Mouse (Mus musculus) midbrain, embryonic 11.5 days (tissue): ENCODE results near the gene Glipr1. TPM values are rescaled to one million over a fixed set of nuclear protein-coding genes. Genes with fewer than 3 reads are reported as not detected.

ENCODE experiments used
- ATAC-seq: fragments of 200-750 bp; cut with Nextera tagmentation; 2 replicates; pipeline ENCODE4 v1.8.0; 2017; ENCODE audit warnings: moderate TSS enrichment, moderate library complexity; ENCODE audit not compliant: low FRiP score
- DNase-seq: peaks from one replicate; pipeline ENCODE4 v3.0.0; 2015; ENCODE audit warnings: low spot score; ENCODE audit errors: missing footprints
- H3K27ac ChIP-seq: fragments of 300-500 bp; sonication (generic); 2 replicates; pipeline ENCODE4 v1.5.1; 2014; ENCODE audit warnings: low read depth, low read length
- H3K27me3 ChIP-seq: fragments of 300-500 bp; sonication (generic); 2 replicates; pipeline ENCODE4 v1.6.1; 2014; ENCODE audit warnings: mild to moderate bottlenecking, low read length, moderate library complexity, mixed read lengths; ENCODE audit not compliant: control insufficient read depth, insufficient read depth
- H3K36me3 ChIP-seq: fragments of 300-500 bp; sonication (generic); 2 replicates; pipeline ENCODE4 v1.6.1; 2014; ENCODE audit warnings: mild to moderate bottlenecking, low read length, moderate library complexity, mixed read lengths; ENCODE audit not compliant: control insufficient read depth, insufficient read depth
- H3K4me1 ChIP-seq: fragments of 300-500 bp; sonication (generic); 2 replicates; pipeline ENCODE4 v1.6.1; 2014; ENCODE audit warnings: low read length; ENCODE audit not compliant: control insufficient read depth, insufficient read depth
- H3K4me2 ChIP-seq: fragments of 300-500 bp; sonication (generic); 2 replicates; pipeline ENCODE4 v1.6.1; 2014; ENCODE audit warnings: mild to moderate bottlenecking, moderate library complexity
- H3K4me3 ChIP-seq: fragments of 300-500 bp; sonication (generic); 2 replicates; pipeline ENCODE4 v1.5.1; 2014; ENCODE audit warnings: low read depth, low read length
- H3K9ac ChIP-seq: fragments of 300-500 bp; sonication (generic); 2 replicates; pipeline ENCODE4 v1.6.1; 2014; ENCODE audit warnings: low read length
- H3K9me3 ChIP-seq: fragments of 300-500 bp; sonication (generic); 2 replicates; pipeline ENCODE4 v1.6.1; 2016; ENCODE audit warnings: low read length; ENCODE audit not compliant: control insufficient read depth
- WGBS: fragments of 180-500 bp; shearing (Covaris S2); extraction: QIAGEN DNeasy Blood & Tissue Kit; methylation state at CpG from one replicate; pipeline ENCODE4 v1.1.7; 2014; 5-methylcytosine and 5-hydroxymethylcytosine counted together
- polyA plus RNA-seq: library from polyadenylated mRNA; unstranded; fragments of >200 nt; fragmentation: Nextera tagmentation; extraction: Ambion mirVana; gene quantifications from 2 replicates; pipeline ENCODE4 v1.2.1, GENCODE M21; 2014

The Glipr1 gene
- polyA plus RNA-seq, 1 experiment from 2014 or later = 0.49 TPM

DNA sequence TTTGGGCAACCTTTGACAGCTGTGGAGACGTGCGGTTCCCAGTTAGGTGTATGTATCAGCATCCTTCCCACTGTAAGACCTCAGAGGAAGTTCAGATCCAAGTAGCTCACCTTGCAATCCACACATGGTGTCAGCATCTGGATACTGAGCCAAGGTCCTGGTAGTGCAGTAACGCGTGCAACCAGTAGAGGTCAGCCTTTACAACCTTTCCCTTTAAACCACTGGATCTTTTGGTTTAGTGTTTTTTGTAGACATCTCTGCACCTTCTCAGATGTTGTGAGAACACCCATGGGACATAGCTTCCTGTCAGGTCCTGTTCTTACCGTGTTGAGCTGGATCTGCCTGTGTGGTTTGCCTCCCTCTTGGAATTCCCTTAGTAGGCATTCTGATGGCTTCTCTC, 24.8 kb downstream of the Glipr1 start:
- peaks cover 8% of the 10 kb centered on the region; the same call in 1 of the 2 replicates for H3K36me3 ChIP-seq
- H3K4me1 ChIP-seq = peaks cover 6% of the 10 kb centered on the region
- no peaks in the 10 kb centered on the region for H3K27me3 ChIP-seq
- ATAC-seq = 0 out of 2 replicates have a peak, but pooled peaks have one; percentile 22
- H3K4me2 ChIP-seq = no peak overlapping the region
- no peak overlapping the region for H3K9ac ChIP-seq
- DNase-seq = peak; percentile 96
- H3K27ac ChIP-seq = no peak overlapping the region
- H3K9me3 ChIP-seq = no peaks in the 10 kb centered on the region
- no peak overlapping the region for H3K4me3 ChIP-seq
- WGBS = 48% methylated on average over 5 of the region's 5 CpGs

DNA sequence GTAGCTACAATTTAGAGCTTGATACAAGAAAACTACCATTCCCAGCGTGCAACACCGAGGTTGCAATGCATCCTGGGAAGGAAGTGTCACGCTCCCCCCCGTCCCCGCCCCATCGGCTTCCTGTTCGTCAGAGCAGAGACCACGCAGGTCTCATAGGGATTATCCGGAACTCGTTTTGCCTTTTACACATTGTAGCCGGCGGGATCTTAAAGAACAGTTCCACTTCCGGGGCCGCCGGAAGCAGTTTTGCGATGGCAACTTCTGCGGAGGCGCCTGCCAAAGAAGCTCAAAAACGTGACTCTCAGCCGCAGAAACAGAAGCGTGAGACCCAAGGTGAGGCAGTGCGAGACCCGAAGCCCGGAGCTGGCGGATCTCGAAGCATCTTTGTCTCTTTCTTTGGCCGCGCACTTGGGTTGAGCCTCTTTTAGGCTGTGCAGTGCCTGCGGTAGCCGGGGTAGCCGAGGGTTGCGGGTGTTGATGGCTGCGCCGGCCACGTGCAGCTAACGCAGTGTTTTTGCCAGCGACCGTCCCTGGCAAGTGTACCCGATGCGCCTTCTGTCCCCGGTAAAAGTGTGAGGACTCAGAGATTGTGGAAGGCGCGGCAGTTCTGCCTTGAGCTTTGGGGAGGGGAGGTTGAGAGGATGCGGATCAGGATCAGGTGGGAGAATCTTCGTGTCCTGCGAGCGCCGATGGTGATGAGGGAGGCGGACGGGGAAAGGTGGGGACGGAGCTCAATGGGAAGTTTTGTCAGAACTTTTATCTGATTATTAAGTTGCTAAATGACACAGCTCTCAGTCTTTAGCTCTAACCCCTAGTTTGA, 29.7 kb downstream of the Glipr1 start, which contains the start of gene Krr1:
Gene Krr1 (plus strand): TSS at position 123 of the 820 bp plus-strand sequence.
- Histone ChIP-seq H3K27ac (no peak within 1 kb of the TSS; the same call in 1 of the 2 replicates), H3K9me3 (no peaks in the 10 kb centered on the region), H3K4me3 (peak within 1 kb of the TSS; percentile 81), H3K9ac (peak within 1 kb of the TSS; percentile 75), H3K4me2 (peak within 1 kb of the TSS; percentile 81), H3K4me1 (peaks cover 6% of the 10 kb centered on the region), H3K36me3 (no peaks in the 10 kb centered on the region), H3K27me3 (no peaks in the 10 kb centered on the region)
- under 1% methylated on average over 51 of the region's 51 CpGs for WGBS
- ATAC-seq (peak; percentile 97), DNase-seq (peak; percentile 99)

GRCm38 (mm10) chr10:111971929-111972328, 30.5 kb downstream of the Glipr1 start:
- Histone ChIP-seq H3K4me1 (peaks cover 6% of the 10 kb centered on the region), H3K27me3 (no peaks in the 10 kb centered on the region), H3K4me2 (no peak overlapping the region), H3K4me3 (no peak overlapping the region), H3K27ac (no peak overlapping the region), H3K9me3 (no peaks in the 10 kb centered on the region), H3K9ac (no peak overlapping the region), H3K36me3 (no peaks in the 10 kb centered on the region)
- ATAC-seq = peak; percentile 40; the same call in 1 of the 2 replicates
- 80% methylated on average over 3 of the region's 3 CpGs for WGBS
- peak; percentile 4 for DNase-seq

- ATAC-seq = no peak
- WGBS = 52% methylated on average over 4 of the region's 4 CpGs
- Histone ChIP-seq H3K4me3 (no peak overlapping the region), H3K36me3 (no peaks in the 10 kb centered on the region), H3K4me2 (no peak overlapping the region), H3K9me3 (no peaks in the 10 kb centered on the region), H3K27ac (no peak overlapping the region), H3K9ac (no peak overlapping the region), H3K27me3 (no peaks in the 10 kb centered on the region), H3K4me1 (no peaks in the 10 kb centered on the region)
- DNase-seq = peak; percentile 73
Measured at GRCm38 (mm10) chr10:111966394-111966793, 36.0 kb downstream of the Glipr1 start.

DNA sequence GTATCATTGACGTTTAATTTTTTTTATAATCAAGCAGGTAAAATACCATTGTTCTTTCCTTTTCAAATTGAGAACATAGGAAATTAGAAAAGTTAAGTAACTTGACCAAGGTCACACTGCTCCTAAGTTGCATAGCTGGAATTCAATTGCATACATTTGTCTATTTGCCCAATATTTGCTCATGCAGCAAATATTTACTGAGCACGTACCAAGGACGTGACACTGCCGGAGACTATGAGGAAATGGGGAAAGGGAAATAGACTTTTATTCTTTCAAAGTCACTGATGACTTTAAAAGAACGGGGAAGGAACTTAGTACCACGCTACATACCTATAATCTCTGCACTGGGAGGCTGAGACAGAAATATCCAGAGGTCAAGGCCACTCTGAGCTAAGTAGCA, 42.0 kb downstream of the Glipr1 start:
- H3K4me1 ChIP-seq = no peaks in the 10 kb centered on the region
- WGBS = 82% methylated on average over 6 of the region's 6 CpGs
- no peak overlapping the region for H3K27ac ChIP-seq
- H3K27me3 ChIP-seq = no peaks in the 10 kb centered on the region
- no peak overlapping the region for H3K4me3 ChIP-seq
- H3K36me3 ChIP-seq = no peaks in the 10 kb centered on the region
- no peaks in the 10 kb centered on the region for H3K9me3 ChIP-seq
- DNase-seq (no peak), ATAC-seq (no peak)
- no peak overlapping the region for H3K9ac ChIP-seq
- no peak overlapping the region for H3K4me2 ChIP-seq

DNA sequence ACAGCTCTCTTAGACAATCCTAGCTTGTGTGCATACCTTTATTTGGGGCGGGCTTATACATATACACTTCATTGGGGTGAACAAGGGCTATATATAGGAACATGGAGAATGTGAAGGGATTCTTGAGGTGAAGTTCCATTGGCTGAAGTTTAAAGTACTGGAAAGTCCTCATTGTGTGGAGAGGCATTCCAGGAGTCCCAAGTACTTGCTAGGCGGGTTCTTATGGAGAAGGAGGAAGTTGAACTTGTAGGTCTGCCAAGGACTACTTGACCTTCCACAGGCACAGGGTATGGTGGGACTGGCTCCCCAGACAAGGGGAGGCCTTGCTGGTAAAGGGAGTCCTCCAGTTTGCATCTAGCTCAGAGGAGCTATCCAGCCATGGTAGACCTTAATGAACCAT, 43.1 kb downstream of the Glipr1 start:
- WGBS = 83% methylated on average over 2 of the region's 2 CpGs
- no peaks in the 10 kb centered on the region for H3K27me3 ChIP-seq
- no peak overlapping the region for H3K4me2 ChIP-seq
- DNase-seq = peak; percentile 49
- H3K9ac ChIP-seq = no peak overlapping the region
- H3K27ac ChIP-seq = no peak overlapping the region
- H3K4me1 ChIP-seq = no peaks in the 10 kb centered on the region
- no peak for ATAC-seq
- H3K36me3 ChIP-seq = no peaks in the 10 kb centered on the region
- H3K4me3 ChIP-seq = no peak overlapping the region
- H3K9me3 ChIP-seq = no peaks in the 10 kb centered on the region

GRCm38 (mm10) chr10:111958046-111958421, 44.4 kb downstream of the Glipr1 start:
- Histone ChIP-seq H3K4me3 (no peak overlapping the region), H3K4me2 (no peak overlapping the region), H3K27me3 (no peaks in the 10 kb centered on the region), H3K4me1 (no peaks in the 10 kb centered on the region), H3K36me3 (no peaks in the 10 kb centered on the region), H3K9me3 (no peaks in the 10 kb centered on the region), H3K27ac (no peak overlapping the region), H3K9ac (no peak overlapping the region)
- WGBS = 40% methylated on average over 4 of the region's 4 CpGs
- DNase-seq (peak; percentile 73), ATAC-seq (peak; percentile 64)

- peak; percentile 85 for ATAC-seq
- Histone ChIP-seq H3K4me3 (no peak overlapping the region), H3K4me1 (no peaks in the 10 kb centered on the region), H3K4me2 (no peak overlapping the region), H3K9ac (no peak overlapping the region), H3K27ac (no peak overlapping the region), H3K27me3 (no peaks in the 10 kb centered on the region), H3K36me3 (no peaks in the 10 kb centered on the region), H3K9me3 (no peaks in the 10 kb centered on the region)
- 59% methylated on average over 10 of the region's 10 CpGs for WGBS
- DNase-seq = peak; percentile 93
Measured at GRCm38 (mm10) chr10:111957271-111958045, 45.0 kb downstream of the Glipr1 start.

DNA sequence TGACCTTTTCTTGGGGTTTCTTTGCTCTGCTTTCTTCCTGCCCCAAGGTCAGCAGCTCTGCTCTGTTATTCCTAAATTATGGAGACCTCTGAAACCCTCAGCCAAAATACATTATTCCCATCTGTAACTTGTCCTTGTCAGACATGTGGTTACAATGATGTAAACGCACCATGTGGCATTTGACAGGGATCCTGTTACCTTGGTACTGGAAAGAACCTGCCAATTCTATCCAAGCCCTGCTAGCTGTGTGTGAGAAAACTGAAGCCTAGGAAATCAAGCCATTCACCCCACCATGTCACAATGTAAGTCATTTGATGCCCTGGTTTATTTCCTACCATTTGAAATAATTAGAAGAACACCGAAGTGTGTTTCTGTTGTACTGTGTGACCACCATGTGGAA, 46.6 kb downstream of the Glipr1 start:
- peak; percentile 21 for DNase-seq
- ATAC-seq = no peak
- Histone ChIP-seq H3K4me1 (no peaks in the 10 kb centered on the region), H3K27ac (no peak overlapping the region), H3K27me3 (no peaks in the 10 kb centered on the region), H3K36me3 (no peaks in the 10 kb centered on the region), H3K4me2 (no peak overlapping the region), H3K9me3 (no peaks in the 10 kb centered on the region), H3K9ac (no peak overlapping the region), H3K4me3 (no peak overlapping the region)
- WGBS = 86% methylated on average over 2 of the region's 2 CpGs
